Mouse (Mus musculus) neural tube, embryonic 13.5 days (tissue): ENCODE data around the gene Synpo2. TPM values are rescaled to one million over a fixed set of nuclear protein-coding genes. Genes with fewer than 3 reads are reported as not detected.

Experiments used
- ATAC-seq: fragments of 200-750 bp; cut with Nextera tagmentation; 2 replicates; pipeline ENCODE4 v1.8.0; 2017; ENCODE audit warnings: low read depth, mild to moderate bottlenecking, moderate TSS enrichment, moderate library complexity
- H3K27ac ChIP-seq: fragments of 300-500 bp; sonication (generic); replicated peaks from 2 replicates; pipeline ENCODE4 v1.5.1; 2015; ENCODE audit warnings: moderate library complexity, mild to moderate bottlenecking, inconsistent platforms
- H3K27me3 ChIP-seq: fragments of 300-500 bp; sonication (generic); 2 replicates; pipeline ENCODE4 v1.6.1; 2015; ENCODE audit warnings: mild to moderate bottlenecking, inconsistent platforms
- H3K36me3 ChIP-seq: fragments of 300-500 bp; sonication (generic); 2 replicates; pipeline ENCODE4 v1.6.1; 2015; ENCODE audit warnings: mild to moderate bottlenecking, inconsistent platforms
- H3K4me1 ChIP-seq: fragments of 300-500 bp; sonication (generic); replicated peaks from 2 replicates; pipeline ENCODE4 v1.6.1; 2015; ENCODE audit warnings: inconsistent platforms
- H3K4me2 ChIP-seq: fragments of 300-500 bp; sonication (generic); 2 replicates; pipeline ENCODE4 v1.6.1; 2015; ENCODE audit warnings: inconsistent platforms, mild to moderate bottlenecking, moderate library complexity
- H3K4me3 ChIP-seq: fragments of 300-500 bp; sonication (generic); 2 replicates; pipeline ENCODE4 v1.5.1; 2015; ENCODE audit warnings: mild to moderate bottlenecking, inconsistent platforms
- H3K9ac ChIP-seq: fragments of 300-500 bp; sonication (generic); 2 replicates; pipeline ENCODE4 v1.6.1; 2015; ENCODE audit warnings: moderate library complexity, mild to moderate bottlenecking, inconsistent platforms
- H3K9me3 ChIP-seq: fragments of 300-500 bp; sonication (generic); 2 replicates; pipeline ENCODE4 v1.6.1; 2016; ENCODE audit warnings: inconsistent platforms
- WGBS: fragments of 180-500 bp; shearing (Covaris S2); methylation state at CpG from one replicate; pipeline ENCODE4 v1.1.7; 2015; 5-methylcytosine and 5-hydroxymethylcytosine counted together
- polyA plus RNA-seq: library from polyadenylated mRNA; unstranded; fragments of >200 nt; fragmentation: Nextera tagmentation; extraction: Ambion mirVana; gene quantifications from 2 replicates; pipeline ENCODE4 v1.2.1, GENCODE M21; 2015

Gene Synpo2
- polyA plus RNA-seq, 1 experiment from 2014 or later = 2.0 TPM

DNA sequence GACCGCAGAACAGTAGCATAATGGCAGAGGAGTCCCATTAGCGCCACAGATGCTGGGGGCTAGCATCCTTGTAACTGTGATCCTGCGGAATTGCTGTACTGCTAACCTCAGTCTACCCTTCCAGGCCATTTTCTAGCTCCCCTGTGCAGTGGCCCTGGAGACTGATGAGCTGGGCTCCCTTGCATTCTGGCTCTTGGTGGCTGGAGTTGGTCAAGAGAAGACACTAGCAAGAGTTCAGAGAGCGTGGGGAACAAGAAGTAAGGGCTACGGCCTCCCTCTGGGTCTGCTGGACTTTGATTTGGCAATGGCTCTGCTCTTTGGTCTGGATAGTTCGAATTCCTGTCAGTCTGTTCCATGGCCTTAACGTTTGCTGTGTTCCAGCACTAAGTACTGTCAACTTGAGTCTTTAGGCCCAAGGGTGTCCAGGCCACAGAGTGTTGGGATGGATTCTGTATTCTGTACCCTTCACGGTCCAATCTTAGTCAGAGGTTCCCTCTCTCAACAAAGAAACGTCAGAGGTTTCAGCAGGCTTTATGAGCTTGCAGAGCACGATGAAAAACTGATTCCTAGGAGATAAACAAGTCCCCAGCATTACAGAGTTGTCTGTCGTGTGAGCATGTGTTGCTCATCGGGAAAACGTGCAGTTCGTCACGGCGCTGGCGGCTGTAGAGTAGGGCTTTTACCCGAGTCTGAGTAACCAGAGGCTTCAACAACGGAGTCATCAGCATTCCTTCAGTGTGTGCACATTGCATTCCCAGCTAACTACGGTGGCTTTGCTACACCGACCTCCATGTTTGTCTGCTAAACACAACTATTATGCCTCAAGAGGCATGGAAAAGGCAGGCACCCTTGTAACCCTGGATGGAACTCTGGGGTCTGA, 113.6 kb downstream of the Synpo2 start:
- Histone ChIP-seq H3K4me2 (no peak overlapping the region), H3K27me3 (no peaks in the 10 kb centered on the region), H3K4me3 (no peak overlapping the region), H3K9ac (no peak overlapping the region), H3K36me3 (no peaks in the 10 kb centered on the region), H3K9me3 (no peaks in the 10 kb centered on the region), H3K4me1 (no peaks in the 10 kb centered on the region), H3K27ac (no peak overlapping the region)
- no peak for ATAC-seq
- WGBS = 85% methylated on average over 21 of the region's 21 CpGs

DNA sequence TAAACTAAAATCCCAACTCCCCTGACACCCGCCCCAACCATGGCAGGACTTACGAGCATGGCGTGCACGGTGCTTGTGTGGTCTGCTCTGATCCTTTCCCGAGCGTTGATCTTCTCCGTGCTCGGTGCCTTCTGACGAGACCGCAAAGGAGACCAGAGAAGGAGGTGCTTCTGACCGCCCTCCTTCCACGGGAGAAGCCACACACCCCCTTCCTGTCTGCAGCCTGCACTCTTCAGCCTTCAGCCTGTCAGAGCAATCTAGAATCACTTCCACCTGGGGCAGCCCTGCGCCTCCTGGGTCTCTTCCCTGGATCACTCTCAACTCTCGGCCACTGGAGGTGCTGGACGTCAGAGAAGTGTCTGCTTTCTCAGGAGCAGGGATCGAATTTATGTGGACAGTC, 119.0 kb downstream of the Synpo2 start:
- no peaks in the 10 kb centered on the region for H3K9me3 ChIP-seq
- no peak overlapping the region for H3K27ac ChIP-seq
- H3K4me3 ChIP-seq = no peak overlapping the region
- 59% methylated on average over 16 of the region's 16 CpGs for WGBS
- no peaks in the 10 kb centered on the region; the same call in 1 of the 2 replicates for H3K4me1 ChIP-seq
- H3K9ac ChIP-seq = no peak overlapping the region
- H3K4me2 ChIP-seq = peak overlapping the region; percentile 21; the same call in 1 of the 2 replicates
- H3K27me3 ChIP-seq = no peaks in the 10 kb centered on the region
- ATAC-seq = no peak
- H3K36me3 ChIP-seq = no peaks in the 10 kb centered on the region

GRCm38 (mm10) chr3:123115770-123116527, 120.0 kb downstream of the Synpo2 start:
- H3K36me3 ChIP-seq = no peaks in the 10 kb centered on the region
- no peak overlapping the region for H3K27ac ChIP-seq
- peak overlapping the region; percentile 25; the same call in 1 of the 2 replicates for H3K4me2 ChIP-seq
- no peak for ATAC-seq
- H3K4me3 ChIP-seq = no peak overlapping the region
- H3K9me3 ChIP-seq = no peaks in the 10 kb centered on the region
- H3K27me3 ChIP-seq = no peaks in the 10 kb centered on the region
- no peaks in the 10 kb centered on the region; the same call in 1 of the 2 replicates for H3K4me1 ChIP-seq
- H3K9ac ChIP-seq = no peak overlapping the region
- 32% methylated on average over 15 of the region's 15 CpGs for WGBS

DNA sequence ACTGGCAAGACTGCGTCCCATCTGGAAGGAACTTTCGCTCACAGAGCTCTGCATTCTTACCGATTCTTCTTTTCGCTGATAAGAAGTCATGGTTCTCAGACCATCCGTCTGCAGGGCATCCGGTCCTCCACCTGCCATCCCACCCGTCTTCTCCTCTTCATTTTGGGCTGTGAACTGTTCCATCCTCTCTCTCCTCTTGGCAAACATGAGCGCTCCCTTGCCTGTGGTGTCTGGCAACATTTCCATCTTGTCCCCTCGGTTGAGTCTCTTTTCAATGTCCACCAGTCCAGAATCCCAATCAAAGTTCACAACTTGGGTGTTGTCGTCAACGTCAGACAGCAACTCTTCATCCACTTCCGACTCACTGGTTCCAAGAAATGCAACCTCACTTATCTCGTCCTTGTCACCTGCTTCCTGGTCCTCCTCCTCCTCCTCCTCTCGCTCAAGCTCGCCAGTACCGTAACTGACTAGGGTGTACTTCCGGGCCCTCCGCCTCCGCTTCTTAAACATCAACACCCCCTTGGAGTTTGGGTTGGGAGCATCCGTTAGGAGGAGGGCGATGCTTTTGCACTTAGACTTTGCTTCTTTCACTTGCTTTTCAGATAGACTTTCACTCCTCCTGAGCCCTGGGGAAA, 121.8 kb downstream of the Synpo2 start:
- no peak for ATAC-seq
- Histone ChIP-seq H3K36me3 (no peaks in the 10 kb centered on the region), H3K4me1 (no peaks in the 10 kb centered on the region; the same call in 1 of the 2 replicates), H3K4me3 (no peak overlapping the region), H3K27me3 (no peaks in the 10 kb centered on the region), H3K9ac (no peak overlapping the region), H3K9me3 (no peaks in the 10 kb centered on the region), H3K4me2 (no peak overlapping the region), H3K27ac (no peak overlapping the region)
- 95% methylated on average over 21 of the region's 21 CpGs for WGBS

DNA sequence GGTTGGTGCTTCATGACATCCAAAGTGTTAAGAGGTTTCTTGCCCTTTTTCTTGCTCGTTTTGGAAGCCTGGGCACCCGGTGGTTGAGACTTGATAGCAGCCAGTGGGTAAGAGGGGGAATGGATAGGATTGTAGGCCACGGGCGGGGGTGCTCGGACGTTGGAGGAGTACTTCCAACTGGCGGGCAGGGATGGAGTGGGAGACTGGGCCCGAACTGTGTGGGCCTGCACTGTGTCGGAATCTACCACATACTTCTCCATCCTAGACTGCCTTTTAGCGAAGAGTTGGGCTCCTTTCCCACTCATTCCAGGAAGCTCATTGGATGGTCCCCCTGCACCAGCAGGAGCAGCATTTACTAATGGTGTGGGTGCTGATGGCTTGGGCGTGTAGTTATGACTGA, 123.2 kb downstream of the Synpo2 start:
- WGBS = 95% methylated on average over 11 of the region's 11 CpGs
- H3K4me2 ChIP-seq = no peak overlapping the region
- no peak overlapping the region for H3K9ac ChIP-seq
- H3K9me3 ChIP-seq = no peaks in the 10 kb centered on the region
- no peaks in the 10 kb centered on the region; the same call in 1 of the 2 replicates for H3K4me1 ChIP-seq
- ATAC-seq = no peak
- H3K27ac ChIP-seq = no peak overlapping the region
- no peaks in the 10 kb centered on the region for H3K27me3 ChIP-seq
- no peak overlapping the region for H3K4me3 ChIP-seq
- H3K36me3 ChIP-seq = no peaks in the 10 kb centered on the region

DNA sequence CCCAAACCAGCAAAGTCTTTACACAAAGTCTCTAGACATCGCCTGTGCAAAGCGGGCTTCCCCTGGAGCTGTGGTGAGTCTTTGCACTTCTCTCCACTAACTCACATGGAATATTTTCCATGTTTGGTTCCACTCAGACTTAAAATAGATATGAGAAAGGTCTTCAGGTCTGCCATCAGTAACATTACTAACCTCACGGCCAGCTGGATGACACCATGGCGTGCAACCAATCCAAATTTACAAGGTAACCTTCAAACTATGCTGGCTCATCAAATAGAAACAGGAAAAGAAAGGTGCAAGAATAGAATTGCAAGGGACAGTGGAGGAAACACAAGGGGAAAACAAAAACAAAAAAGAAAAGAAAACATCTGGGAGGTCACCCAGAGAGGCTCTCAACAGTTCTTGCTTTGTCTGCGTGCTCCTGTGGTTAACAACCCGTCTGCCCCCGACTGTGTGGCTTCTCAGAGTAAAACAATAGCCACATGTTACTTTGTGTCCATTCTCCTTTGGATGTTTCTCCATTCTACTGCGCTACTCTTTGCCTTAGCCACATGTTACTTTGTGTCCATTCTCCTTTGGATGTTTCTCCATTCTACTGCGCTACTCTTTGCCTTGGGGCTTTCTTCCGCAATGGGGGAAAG, 124.8 kb downstream of the Synpo2 start:
- Histone ChIP-seq H3K9ac (no peak overlapping the region), H3K4me1 (no peaks in the 10 kb centered on the region; the same call in 1 of the 2 replicates), H3K27ac (no peak overlapping the region), H3K27me3 (no peaks in the 10 kb centered on the region), H3K4me3 (no peak overlapping the region), H3K4me2 (no peak overlapping the region), H3K36me3 (no peaks in the 10 kb centered on the region), H3K9me3 (no peaks in the 10 kb centered on the region)
- WGBS = 53% methylated on average over 10 of the region's 10 CpGs
- no peak for ATAC-seq

DNA sequence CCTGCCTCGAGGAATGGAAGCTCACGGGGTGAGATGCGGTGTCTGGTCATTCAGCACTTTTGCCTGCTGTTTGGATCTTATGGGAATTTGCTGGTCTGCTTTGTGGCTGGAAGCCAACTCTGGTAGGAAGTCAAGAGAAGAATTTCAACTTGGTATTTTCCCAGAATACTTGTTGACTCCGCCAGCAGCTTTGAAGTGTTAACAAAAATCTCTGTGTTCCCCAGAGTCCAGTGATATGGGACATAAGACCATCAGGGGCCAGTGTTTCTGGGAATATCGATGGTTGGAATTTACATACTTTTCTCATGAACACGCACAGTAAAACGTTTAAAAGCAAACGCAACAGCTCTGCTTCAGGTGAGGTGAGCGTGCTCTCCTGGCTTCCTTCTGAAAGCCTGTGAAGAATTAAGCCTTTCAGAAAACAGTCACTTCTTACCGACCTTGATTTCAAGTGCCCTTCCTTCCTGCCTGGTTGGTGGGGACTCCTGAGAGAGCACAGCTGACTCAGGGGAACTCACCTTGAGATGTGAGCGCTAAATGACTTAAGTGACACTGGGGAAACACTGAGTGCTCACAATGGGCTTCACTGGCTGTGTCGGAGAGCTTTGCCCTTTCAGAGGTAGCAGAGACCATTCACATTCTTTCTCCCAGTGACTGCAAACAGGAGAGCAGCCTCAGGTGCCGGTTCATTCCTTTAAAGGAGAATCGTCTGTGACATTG, 128.0 kb downstream of the Synpo2 start:
- ATAC-seq = no peak
- H3K4me1 ChIP-seq = no peaks in the 10 kb centered on the region
- no peaks in the 10 kb centered on the region for H3K27me3 ChIP-seq
- no peaks in the 10 kb centered on the region for H3K36me3 ChIP-seq
- no peak overlapping the region for H3K4me2 ChIP-seq
- no peak overlapping the region for H3K4me3 ChIP-seq
- WGBS = 82% methylated on average over 14 of the region's 14 CpGs
- no peak overlapping the region for H3K9ac ChIP-seq
- H3K27ac ChIP-seq = no peak overlapping the region
- no peaks in the 10 kb centered on the region for H3K9me3 ChIP-seq

DNA sequence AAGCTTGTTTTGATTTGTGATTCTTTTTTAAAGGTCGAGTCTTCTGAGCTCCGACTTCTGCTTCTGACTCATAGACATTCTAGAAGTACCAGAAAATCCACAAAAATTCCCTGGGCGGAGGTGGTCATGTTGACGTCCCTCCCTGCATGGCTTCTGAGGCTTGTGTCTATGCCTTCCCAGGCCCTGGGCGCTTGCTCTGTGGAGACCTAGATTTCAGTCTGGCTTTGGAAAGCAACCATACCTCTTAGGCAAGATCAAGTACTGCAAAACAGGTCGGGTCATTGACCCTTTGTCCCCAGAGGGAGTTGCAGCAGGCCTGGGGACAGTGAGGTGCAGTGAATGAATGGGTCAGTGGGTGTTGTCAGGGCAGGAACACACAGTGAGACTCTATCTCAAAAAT, 131.6 kb downstream of the Synpo2 start:
- Histone ChIP-seq H3K4me3 (no peak overlapping the region), H3K27ac (no peak overlapping the region), H3K4me2 (no peak overlapping the region), H3K9ac (no peak overlapping the region), H3K4me1 (no peaks in the 10 kb centered on the region), H3K9me3 (no peaks in the 10 kb centered on the region), H3K27me3 (no peaks in the 10 kb centered on the region), H3K36me3 (no peaks in the 10 kb centered on the region)
- ATAC-seq = no peak
- WGBS = 88% methylated on average over 6 of the region's 6 CpGs

DNA sequence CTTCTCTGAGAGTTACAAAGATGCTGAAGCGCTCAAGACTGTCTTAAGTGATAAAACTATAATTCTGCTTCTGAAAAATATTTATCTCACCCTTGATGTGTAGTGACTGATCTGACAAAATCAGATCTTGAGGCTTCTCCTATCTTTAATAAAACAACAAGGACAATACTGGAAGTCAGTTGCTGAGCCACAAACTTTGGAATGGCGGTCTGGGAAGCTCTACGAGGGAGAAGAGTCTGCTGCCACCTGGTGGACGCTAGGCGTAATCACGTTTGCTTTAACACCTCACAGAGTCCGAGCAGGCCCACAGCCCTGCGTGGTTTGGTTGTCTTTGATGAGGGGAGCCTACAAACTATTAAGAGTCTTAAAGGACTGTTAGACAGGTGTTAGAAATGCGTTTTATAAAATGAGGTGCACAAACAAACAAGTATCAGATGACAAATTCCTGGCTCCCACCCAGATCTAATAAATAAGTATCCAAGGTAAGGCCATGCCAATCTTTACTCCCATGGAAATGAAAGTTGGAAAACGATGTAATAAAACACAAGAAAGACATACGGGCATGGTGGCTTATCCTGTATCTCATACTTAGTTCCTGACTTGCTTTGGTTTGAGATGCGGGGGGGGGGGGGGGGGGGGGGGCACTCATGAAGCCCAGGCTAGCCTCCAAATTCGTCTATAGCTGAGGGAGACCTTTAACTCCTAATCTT, 132.6 kb downstream of the Synpo2 start:
- no peak overlapping the region for H3K4me2 ChIP-seq
- no peaks in the 10 kb centered on the region for H3K9me3 ChIP-seq
- H3K27me3 ChIP-seq = no peaks in the 10 kb centered on the region
- H3K36me3 ChIP-seq = no peaks in the 10 kb centered on the region
- H3K27ac ChIP-seq = no peak overlapping the region
- H3K9ac ChIP-seq = no peak overlapping the region
- peak; percentile 79 for ATAC-seq
- H3K4me1 ChIP-seq = no peaks in the 10 kb centered on the region
- H3K4me3 ChIP-seq = no peak overlapping the region
- WGBS = 27% methylated on average over 12 of the region's 13 CpGs

GRCm38 (mm10) chr3:123101761-123102160, 134.2 kb downstream of the Synpo2 start:
- no peaks in the 10 kb centered on the region for H3K36me3 ChIP-seq
- no peak for ATAC-seq
- no peak overlapping the region for H3K4me3 ChIP-seq
- no peak overlapping the region for H3K27ac ChIP-seq
- H3K9ac ChIP-seq = no peak overlapping the region
- no peak overlapping the region for H3K4me2 ChIP-seq
- no peaks in the 10 kb centered on the region for H3K27me3 ChIP-seq
- 91% methylated on average over 2 of the region's 2 CpGs for WGBS
- no peaks in the 10 kb centered on the region for H3K4me1 ChIP-seq
- 0 out of 2 replicates have a peak, but pooled peaks cover under 1% of the 10 kb centered on the region for H3K9me3 ChIP-seq

- Histone ChIP-seq H3K9me3 (0 out of 2 replicates have a peak, but pooled peaks cover 2% of the 10 kb centered on the region), H3K4me1 (peaks cover 9% of the 10 kb centered on the region), H3K9ac (no peak overlapping the region), H3K27ac (no peak overlapping the region), H3K27me3 (no peaks in the 10 kb centered on the region), H3K4me3 (no peak overlapping the region), H3K4me2 (no peak overlapping the region), H3K36me3 (no peaks in the 10 kb centered on the region)
- ATAC-seq = no peak
- WGBS = 96% methylated on average over 2 of the region's 2 CpGs
These were observed 140.8 kb downstream of the Synpo2 start for GRCm38 (mm10) chr3:123095111-123095510.
